Mouse (Mus musculus): ENCODE results near the gene Trim9. TPM values are rescaled to one million over a fixed set of nuclear protein-coding genes. Genes with fewer than 3 reads are reported as not detected.

Trim9 gene
- polyA plus RNA-seq (2015; fragmentation: Nextera tagmentation; extraction: Ambion mirVana): 1.5 and 2.3 TPM in 2 replicates

GRCm38 (mm10) chr12:70347202-70347841 is at the start of gene Trim9:
TSS of gene Trim9 (minus strand) at chr12:70347614.
- H3K4me1 ChIP-seq: peaks cover 19% of the 10 kb centered on the region
- peak within 1 kb of the TSS; percentile 76 for H3K27ac ChIP-seq
- H3K4me3 ChIP-seq: peak within 1 kb of the TSS; percentile 62
- no peaks in the 10 kb centered on the region for H3K36me3 ChIP-seq
- H3K9ac ChIP-seq: peak within 1 kb of the TSS; percentile 72
- under 1% methylated on average over 50 of the region's 50 CpGs for WGBS
- peak; percentile 99 for ATAC-seq (ENCODE audit: insufficient number of reproducible peaks, insufficient read depth, low FRiP score, low TSS enrichment, low read depth)
- H3K9me3 ChIP-seq: no peaks in the 10 kb centered on the region
- peaks cover 40% of the 10 kb centered on the region for H3K27me3 ChIP-seq
- peak within 1 kb of the TSS; percentile 96 for H3K4me2 ChIP-seq

- H3K9ac ChIP-seq: no peak overlapping the region
- no peak overlapping the region for H3K27ac ChIP-seq
- H3K36me3 ChIP-seq: no peaks in the 10 kb centered on the region
- no peak for ATAC-seq (ENCODE audit: insufficient number of reproducible peaks, insufficient read depth, low FRiP score, low TSS enrichment, low read depth)
- H3K4me3 ChIP-seq: no peak overlapping the region
- no peaks in the 10 kb centered on the region for H3K9me3 ChIP-seq
- no peak overlapping the region for H3K4me2 ChIP-seq
- no peaks in the 10 kb centered on the region for H3K27me3 ChIP-seq
- H3K4me1 ChIP-seq: no peaks in the 10 kb centered on the region
- WGBS: 83% methylated on average over 3 of the region's 3 CpGs
These were observed 47.6 kb upstream of the Trim9 start for GRCm38 (mm10) chr12:70395061-70395460.

GRCm38 (mm10) chr12:70391236-70391635 is 43.8 kb upstream of the Trim9 start:
- Histone ChIP-seq H3K4me2 (no peak overlapping the region), H3K4me1 (no peaks in the 10 kb centered on the region), H3K27me3 (no peaks in the 10 kb centered on the region), H3K27ac (no peak overlapping the region), H3K4me3 (no peak overlapping the region), H3K36me3 (no peaks in the 10 kb centered on the region), H3K9me3 (no peaks in the 10 kb centered on the region), H3K9ac (no peak overlapping the region)
- WGBS: 88% methylated on average over 3 of the region's 3 CpGs
- no peak for ATAC-seq (ENCODE audit: insufficient number of reproducible peaks, insufficient read depth, low FRiP score, low TSS enrichment, low read depth)

GRCm38 (mm10) chr12:70374976-70375375 is 27.6 kb upstream of the Trim9 start:
- 72% methylated on average over 10 of the region's 10 CpGs for WGBS
- Histone ChIP-seq H3K4me3 (no peak overlapping the region), H3K9me3 (no peaks in the 10 kb centered on the region), H3K27ac (no peak overlapping the region), H3K4me1 (no peaks in the 10 kb centered on the region), H3K27me3 (no peaks in the 10 kb centered on the region), H3K4me2 (no peak overlapping the region), H3K36me3 (no peaks in the 10 kb centered on the region), H3K9ac (no peak overlapping the region)
- no peak for ATAC-seq (ENCODE audit: insufficient number of reproducible peaks, insufficient read depth, low FRiP score, low TSS enrichment, low read depth)

- WGBS: 86% methylated on average over 5 of the region's 5 CpGs
- H3K36me3 ChIP-seq: no peaks in the 10 kb centered on the region
- H3K4me3 ChIP-seq: no peak overlapping the region
- no peak overlapping the region for H3K4me2 ChIP-seq
- no peaks in the 10 kb centered on the region for H3K9me3 ChIP-seq
- H3K27ac ChIP-seq: no peak overlapping the region
- H3K4me1 ChIP-seq: peaks cover 1% of the 10 kb centered on the region
- no peak overlapping the region for H3K9ac ChIP-seq
- no peak for ATAC-seq (ENCODE audit: insufficient number of reproducible peaks, insufficient read depth, low FRiP score, low TSS enrichment, low read depth)
- no peaks in the 10 kb centered on the region for H3K27me3 ChIP-seq
These were observed 25.5 kb upstream of the Trim9 start for GRCm38 (mm10) chr12:70372874-70373273.

- H3K36me3 ChIP-seq: no peaks in the 10 kb centered on the region
- H3K27me3 ChIP-seq: no peaks in the 10 kb centered on the region
- no peak overlapping the region for H3K9ac ChIP-seq
- no peaks in the 10 kb centered on the region for H3K9me3 ChIP-seq
- no peak overlapping the region for H3K27ac ChIP-seq
- H3K4me1 ChIP-seq: peaks cover 8% of the 10 kb centered on the region
- WGBS: 87% methylated on average over 12 of the region's 12 CpGs
- no peak overlapping the region for H3K4me2 ChIP-seq
- no peak for ATAC-seq (ENCODE audit: insufficient number of reproducible peaks, insufficient read depth, low FRiP score, low TSS enrichment, low read depth)
- H3K4me3 ChIP-seq: no peak overlapping the region
These were observed 21.9 kb upstream of the Trim9 start for GRCm38 (mm10) chr12:70369348-70369747.

GRCm38 (mm10) chr12:70368820-70369219 is 21.4 kb upstream of the Trim9 start:
- Histone ChIP-seq H3K4me1 (peaks cover 8% of the 10 kb centered on the region), H3K9ac (no peak overlapping the region), H3K36me3 (no peaks in the 10 kb centered on the region), H3K4me2 (no peak overlapping the region), H3K27ac (no peak overlapping the region), H3K27me3 (no peaks in the 10 kb centered on the region), H3K4me3 (no peak overlapping the region), H3K9me3 (no peaks in the 10 kb centered on the region)
- no peak for ATAC-seq (ENCODE audit: insufficient number of reproducible peaks, insufficient read depth, low FRiP score, low TSS enrichment, low read depth)
- WGBS: 84% methylated on average over 9 of the region's 9 CpGs

GRCm38 (mm10) chr12:70367326-70368248 is 20.2 kb upstream of the Trim9 start:
- H3K36me3 ChIP-seq: no peaks in the 10 kb centered on the region
- peak overlapping the region; percentile 61; the same call in 1 of the 2 replicates for H3K9ac ChIP-seq
- H3K27ac ChIP-seq: no peak overlapping the region
- H3K4me3 ChIP-seq: peak overlapping the region; percentile 24
- no peaks in the 10 kb centered on the region for H3K27me3 ChIP-seq
- 0 out of 2 replicates have a peak, but pooled peaks have one; percentile 59 for ATAC-seq (ENCODE audit: insufficient number of reproducible peaks, insufficient read depth, low FRiP score, low TSS enrichment, low read depth)
- WGBS: 40% methylated on average over 19 of the region's 19 CpGs
- H3K4me2 ChIP-seq: peak overlapping the region; percentile 56
- H3K4me1 ChIP-seq: peaks cover 8% of the 10 kb centered on the region
- no peaks in the 10 kb centered on the region for H3K9me3 ChIP-seq

- Histone ChIP-seq H3K27me3 (no peaks in the 10 kb centered on the region), H3K36me3 (no peaks in the 10 kb centered on the region), H3K27ac (no peak overlapping the region), H3K9me3 (no peaks in the 10 kb centered on the region), H3K4me3 (no peak overlapping the region), H3K9ac (no peak overlapping the region), H3K4me1 (peaks cover 8% of the 10 kb centered on the region), H3K4me2 (no peak overlapping the region)
- no peak for ATAC-seq (ENCODE audit: insufficient number of reproducible peaks, insufficient read depth, low FRiP score, low TSS enrichment, low read depth)
- WGBS: 36% methylated on average over 4 of the region's 4 CpGs
These were observed 15.6 kb upstream of the Trim9 start for GRCm38 (mm10) chr12:70363016-70363415.

- WGBS: 84% methylated on average over 5 of the region's 5 CpGs
- no peak overlapping the region for H3K9ac ChIP-seq
- H3K9me3 ChIP-seq: no peaks in the 10 kb centered on the region
- no peak overlapping the region for H3K27ac ChIP-seq
- H3K4me2 ChIP-seq: no peak overlapping the region
- no peaks in the 10 kb centered on the region for H3K36me3 ChIP-seq
- no peak for ATAC-seq (ENCODE audit: insufficient number of reproducible peaks, insufficient read depth, low FRiP score, low TSS enrichment, low read depth)
- H3K27me3 ChIP-seq: no peaks in the 10 kb centered on the region
- H3K4me1 ChIP-seq: no peaks in the 10 kb centered on the region
- H3K4me3 ChIP-seq: no peak overlapping the region
These were observed 12.9 kb upstream of the Trim9 start for GRCm38 (mm10) chr12:70360276-70360675.

- Histone ChIP-seq H3K36me3 (no peaks in the 10 kb centered on the region), H3K4me3 (no peak overlapping the region), H3K27me3 (no peaks in the 10 kb centered on the region), H3K9me3 (no peaks in the 10 kb centered on the region), H3K27ac (no peak overlapping the region), H3K4me2 (no peak overlapping the region), H3K4me1 (no peaks in the 10 kb centered on the region), H3K9ac (no peak overlapping the region)
- WGBS: 88% methylated on average over 13 of the region's 13 CpGs
- no peak for ATAC-seq (ENCODE audit: insufficient number of reproducible peaks, insufficient read depth, low FRiP score, low TSS enrichment, low read depth)
These were observed 12.0 kb upstream of the Trim9 start for GRCm38 (mm10) chr12:70359443-70359842.

GRCm38 (mm10) chr12:70354926-70355325 is 7.5 kb upstream of the Trim9 start:
- ATAC-seq (ENCODE audit: insufficient number of reproducible peaks, insufficient read depth, low FRiP score, low TSS enrichment, low read depth): no peak
- Histone ChIP-seq H3K9ac (no peak overlapping the region), H3K4me2 (no peak overlapping the region), H3K9me3 (no peaks in the 10 kb centered on the region), H3K27ac (no peak overlapping the region), H3K27me3 (no peaks in the 10 kb centered on the region), H3K4me1 (no peaks in the 10 kb centered on the region), H3K36me3 (no peaks in the 10 kb centered on the region), H3K4me3 (no peak overlapping the region)
- 69% methylated on average over 8 of the region's 8 CpGs for WGBS
